Mouse (Mus musculus): Measurements from ENCODE around the gene Tsga10.

DNA sequence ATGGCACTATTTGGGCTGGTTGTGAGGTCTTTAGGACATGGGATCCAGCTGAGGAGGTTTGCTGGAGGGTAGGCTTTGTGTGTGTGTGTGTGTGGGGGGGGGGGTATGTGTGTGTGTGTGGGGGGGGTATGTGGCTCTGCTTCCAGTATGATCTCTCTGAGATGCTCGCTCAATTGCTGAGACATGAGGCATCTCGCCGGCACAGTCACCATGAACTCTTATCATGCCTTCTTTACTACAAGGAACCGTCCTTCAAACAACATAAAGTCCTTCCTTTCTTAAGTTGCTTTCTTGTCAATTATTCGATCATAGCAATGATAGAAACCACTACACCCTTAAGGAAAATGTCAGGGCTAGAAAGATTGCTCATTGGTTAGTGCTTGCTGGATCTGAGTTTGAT lies 155.1 kb downstream of the Tsga10 start:
- TF ChIP-seq GATA1 (IDR thresholded peaks at IDR 0.05; ENCODE audit: borderline replicate concordance, low read length): no peak
- no peak for TF ChIP-seq FLI1 (IDR thresholded peaks at IDR 0.05; ENCODE audit: low read length)

All from megakaryocyte, embryonic 14.5 days (primary cell).